Mouse (Mus musculus) layer of hippocampus, adult 2 months (tissue): ENCODE measurements around the gene Sephs2. TPM values are rescaled to one million over a fixed set of nuclear protein-coding genes. Genes with fewer than 3 reads are reported as not detected.

ENCODE experiments used
- DNase-seq, 2 experiments: peaks; one replicate each; pipeline ENCODE4 v3.0.0; 2022; ENCODE audit warnings: low spot score in 2 of 2
- H3K27ac ChIP-seq: fragments of 200-600 bp; 2 replicates; pipeline ENCODE4 v1.8.1; 2022
- H3K4me3 ChIP-seq: fragments of 200-600 bp; 2 replicates; pipeline ENCODE4 v1.8.1; 2022; ENCODE audit warnings: mild to moderate bottlenecking
- CTCF ChIP-seq: fragments of 200-600 bp; conservative IDR thresholded peaks from 2 replicates; pipeline ENCODE4 v1.8.1; 2022; ENCODE audit warnings: antibody characterized with exemption, mild to moderate bottlenecking, moderate library complexity
- total RNA-seq, 2 experiments: library from RNA; stranded (reverse); gene quantifications; 2 replicates each; pipeline ENCODE4 v1.2.3; 2021

The Sephs2 gene
- total RNA-seq, 2 experiments from 2014 or later: 40.0 to 46.7 TPM

- Histone ChIP-seq H3K4me3 (no peak overlapping the region), H3K27ac (no peak overlapping the region)
- TF ChIP-seq CTCF: no peak
- no peak for DNase-seq
Observed at GRCm38 (mm10) chr7:127285154-127285553, 11.3 kb upstream of the Sephs2 start.

DNA sequence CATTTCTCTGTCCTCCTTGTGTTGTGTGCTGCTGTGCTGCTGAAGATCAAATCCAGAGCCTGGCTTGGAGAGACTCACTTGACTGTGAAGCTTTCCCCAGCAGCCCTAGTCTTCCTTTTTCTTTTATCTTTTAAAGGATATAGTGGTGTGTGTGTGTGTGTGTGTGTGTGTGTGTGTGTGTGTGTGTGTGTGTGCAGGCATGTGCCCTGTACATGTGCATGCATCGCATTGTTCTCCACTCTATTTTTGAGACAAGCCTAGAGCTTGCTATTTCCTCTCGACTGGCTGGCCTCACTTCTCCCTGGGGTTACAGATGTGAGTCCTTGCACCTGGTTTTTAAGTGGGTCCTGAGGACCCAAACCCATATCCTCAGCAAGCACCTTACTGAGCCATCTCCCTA is 8.3 kb upstream of the Sephs2 start:
- TF ChIP-seq CTCF: no peak
- H3K4me3 ChIP-seq: no peak overlapping the region
- DNase-seq: no peak

DNA sequence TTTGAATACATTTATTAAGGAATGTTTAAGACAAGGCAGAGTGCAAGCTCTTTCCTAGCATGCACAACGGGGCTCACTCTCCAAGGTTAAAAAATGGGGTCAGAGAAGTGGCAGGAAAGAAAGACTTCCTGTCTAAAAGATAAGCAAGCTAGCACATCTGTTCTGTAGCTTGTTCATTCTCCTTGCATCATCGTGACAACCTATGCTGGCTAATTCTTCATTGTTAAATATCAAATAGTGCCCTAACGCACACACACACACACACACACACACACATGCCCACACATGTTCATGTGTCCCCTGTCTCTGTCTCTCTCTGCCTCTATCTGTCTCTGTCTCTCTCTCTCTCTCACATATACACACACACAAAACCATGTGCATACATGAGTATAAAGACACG is 7.3 kb upstream of the Sephs2 start:
- Histone ChIP-seq H3K27ac (no peak overlapping the region), H3K4me3 (no peak overlapping the region)
- TF ChIP-seq CTCF: no peak
- no peak for DNase-seq

More for the DNA sequence above, 8.3 kb upstream of the Sephs2 start:
- no peak overlapping the region for H3K27ac ChIP-seq

GRCm38 (mm10) chr7:127280092-127280491 is 6.2 kb upstream of the Sephs2 start:
- TF ChIP-seq CTCF: no peak
- no peak overlapping the region for H3K27ac ChIP-seq
- no peak for DNase-seq
- no peak overlapping the region for H3K4me3 ChIP-seq

DNA sequence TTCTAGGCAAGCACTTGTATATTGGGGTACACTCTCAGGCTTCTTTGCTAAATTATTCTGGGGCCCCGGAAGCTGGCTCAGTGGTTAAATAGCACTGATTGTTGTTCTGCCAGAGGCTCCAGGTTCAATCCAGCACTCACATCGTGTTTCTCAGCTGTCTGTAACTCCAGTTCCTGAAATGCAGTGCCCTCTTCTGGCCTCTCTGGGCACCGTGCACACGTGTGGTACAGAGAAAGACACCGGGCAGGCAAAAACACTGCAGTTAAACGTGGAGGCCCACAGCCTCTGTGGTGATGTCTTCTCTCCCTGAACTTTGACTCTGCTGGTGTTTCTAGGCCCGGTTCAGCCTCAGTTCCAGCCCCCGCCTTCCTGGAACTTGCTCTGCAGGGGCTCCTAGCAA is 4.5 kb upstream of the Sephs2 start:
- DNase-seq: no peak
- Histone ChIP-seq H3K4me3 (no peak overlapping the region), H3K27ac (no peak overlapping the region)
- TF ChIP-seq CTCF: peak; percentile 67

- Histone ChIP-seq H3K4me3 (no peak overlapping the region), H3K27ac (no peak overlapping the region)
- no peak for DNase-seq
- TF ChIP-seq CTCF: no peak
Observed at GRCm38 (mm10) chr7:127276519-127276961, 2.7 kb upstream of the Sephs2 start.

DNA sequence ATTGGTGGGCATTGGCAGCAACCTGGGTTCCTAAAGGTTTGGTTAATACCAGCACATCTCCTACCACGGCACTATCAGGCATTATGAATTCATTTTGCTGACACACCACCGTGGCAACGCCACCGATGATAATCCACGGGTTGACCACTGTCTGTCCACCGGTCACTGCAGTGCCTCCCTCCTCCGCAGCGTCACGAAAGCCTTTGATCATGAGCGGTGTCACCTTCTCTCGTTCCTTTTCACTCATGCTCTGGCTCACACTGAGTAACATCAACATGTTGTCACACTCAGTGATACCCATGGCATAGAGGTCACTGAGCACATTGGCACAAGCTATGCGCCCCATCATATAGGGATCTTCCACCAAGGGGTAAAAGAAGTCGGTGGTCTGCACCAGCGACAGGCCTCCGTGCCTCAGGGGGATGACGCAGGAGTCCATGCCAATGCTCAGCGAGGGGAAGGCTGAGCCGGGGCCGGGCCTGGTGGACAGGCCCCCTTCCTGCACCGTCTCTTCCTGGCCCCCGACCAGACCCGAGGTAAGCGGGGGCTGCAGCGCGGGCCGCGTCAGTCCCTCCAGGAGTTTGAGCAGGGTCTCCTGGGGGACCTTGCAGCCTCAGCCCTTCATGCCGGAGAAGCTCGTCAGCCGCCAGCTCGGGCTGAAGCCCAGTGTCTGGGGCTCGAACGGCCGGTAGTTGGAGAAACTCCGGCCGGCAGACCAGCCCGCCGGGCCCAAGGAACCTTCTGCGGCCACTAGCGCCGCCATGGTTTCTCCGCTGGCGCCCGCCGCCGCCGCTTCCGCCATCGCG is 534 bp downstream of the Sephs2 start:
- Histone ChIP-seq H3K4me3 (peak overlapping the region; percentile 99), H3K27ac (peak overlapping the region; percentile 95)
- DNase-seq: no peak
- peak; percentile 15; the same call in 1 of the 2 replicates for TF ChIP-seq CTCF

DNA sequence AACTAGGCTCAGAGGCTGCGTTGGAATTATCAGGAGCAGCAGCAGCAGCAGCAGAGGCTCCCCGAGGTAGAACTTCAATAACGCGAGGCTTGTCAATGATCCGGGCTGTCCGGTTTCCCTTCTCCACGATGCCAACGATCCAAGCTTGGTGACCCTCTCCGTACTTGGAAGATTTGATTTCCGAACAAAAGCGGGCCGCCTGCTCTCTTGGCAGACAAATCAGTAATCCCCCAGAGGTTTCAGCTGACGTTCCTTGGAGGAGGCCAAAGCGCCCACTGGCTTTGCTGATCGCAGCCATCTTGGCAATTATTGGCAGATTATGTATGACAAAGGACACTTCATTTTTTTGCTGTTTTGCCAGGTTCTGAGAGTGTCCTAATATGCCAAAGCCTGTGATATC is 1.3 kb downstream of the Sephs2 start:
- Histone ChIP-seq H3K27ac (no peak overlapping the region), H3K4me3 (peak overlapping the region; percentile 99; the same call in 1 of the 2 replicates)
- TF ChIP-seq CTCF: no peak
- no peak for DNase-seq

GRCm38 (mm10) chr7:127271093-127271492 is 2.8 kb downstream of the Sephs2 start:
- no peak for DNase-seq
- no peak overlapping the region for H3K4me3 ChIP-seq
- H3K27ac ChIP-seq: no peak overlapping the region
- TF ChIP-seq CTCF: no peak

GRCm38 (mm10) chr7:127270666-127271065 is 3.2 kb downstream of the Sephs2 start:
- Histone ChIP-seq H3K27ac (no peak overlapping the region), H3K4me3 (no peak overlapping the region)
- TF ChIP-seq CTCF: no peak
- no peak for DNase-seq

GRCm38 (mm10) chr7:127270256-127270655 is 3.6 kb downstream of the Sephs2 start:
- Histone ChIP-seq H3K27ac (no peak overlapping the region), H3K4me3 (no peak overlapping the region)
- DNase-seq: no peak
- no peak for TF ChIP-seq CTCF

- TF ChIP-seq CTCF: no peak
- no peak for DNase-seq
- H3K27ac ChIP-seq: no peak overlapping the region
- H3K4me3 ChIP-seq: no peak overlapping the region
Observed at GRCm38 (mm10) chr7:127263526-127263925, 10.3 kb downstream of the Sephs2 start.

DNA sequence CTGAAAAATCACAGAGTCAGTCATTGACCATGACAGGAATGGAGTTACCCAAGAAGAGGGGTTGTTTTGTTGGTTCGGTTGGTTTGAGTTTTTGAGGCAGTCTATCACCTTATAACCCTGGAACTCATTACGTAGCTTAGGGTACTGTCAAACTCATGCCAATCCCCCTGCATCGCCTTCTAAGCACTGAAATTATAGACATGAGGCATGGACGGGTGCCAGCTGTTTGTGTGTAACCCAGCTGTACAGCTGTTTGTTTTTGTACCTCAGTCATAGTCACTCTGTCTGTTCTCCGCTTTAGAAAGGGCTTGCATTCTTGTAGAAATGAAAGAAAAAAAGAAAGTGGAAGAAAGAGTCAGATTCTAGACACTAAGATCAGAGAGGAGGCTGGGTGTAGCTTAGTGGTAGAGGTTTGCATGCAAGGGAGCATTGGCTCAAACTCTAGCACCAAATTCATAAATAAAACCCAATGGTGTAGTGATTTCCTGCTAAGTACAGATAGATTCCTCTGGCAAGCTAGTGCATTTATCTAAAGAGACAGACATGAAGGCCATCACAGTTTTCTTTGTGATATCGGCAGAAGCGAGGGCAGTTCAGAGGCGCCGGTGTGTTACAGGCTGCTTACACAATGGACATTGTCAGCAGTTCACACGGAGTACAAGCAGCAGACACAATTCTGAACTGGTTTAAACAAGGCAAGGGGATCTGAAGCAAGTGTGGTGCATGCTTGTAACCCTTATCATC is 11.5 kb downstream of the Sephs2 start:
- DNase-seq: no peak
- Histone ChIP-seq H3K27ac (no peak overlapping the region), H3K4me3 (no peak overlapping the region)
- TF ChIP-seq CTCF: no peak
